Mouse (Mus musculus): ENCODE data around the gene Taar6.

Taar6 gene

DNA sequence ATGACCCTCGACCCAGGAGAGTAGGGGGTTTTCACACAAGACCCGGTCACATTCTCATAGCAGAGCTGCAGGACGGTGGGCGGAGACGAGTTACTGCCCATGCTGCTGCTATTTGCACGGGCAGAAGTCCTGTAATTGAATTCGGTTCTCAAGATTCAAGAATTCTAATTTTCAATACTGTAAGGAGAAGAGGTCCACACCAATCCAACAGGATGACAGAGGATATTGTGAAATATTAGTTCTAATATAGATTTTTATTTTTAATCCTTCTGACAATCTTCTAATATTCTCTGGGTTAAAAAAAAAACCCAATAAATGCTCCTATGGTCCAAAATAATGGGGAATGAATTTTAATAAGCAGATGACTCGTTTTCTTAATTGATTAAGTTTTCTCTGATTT, at the start of gene Taar6:
Taar6 (minus strand) TSS at position 101 of the 400 bp plus-strand sequence.
- no peak for DNase-seq

DNA sequence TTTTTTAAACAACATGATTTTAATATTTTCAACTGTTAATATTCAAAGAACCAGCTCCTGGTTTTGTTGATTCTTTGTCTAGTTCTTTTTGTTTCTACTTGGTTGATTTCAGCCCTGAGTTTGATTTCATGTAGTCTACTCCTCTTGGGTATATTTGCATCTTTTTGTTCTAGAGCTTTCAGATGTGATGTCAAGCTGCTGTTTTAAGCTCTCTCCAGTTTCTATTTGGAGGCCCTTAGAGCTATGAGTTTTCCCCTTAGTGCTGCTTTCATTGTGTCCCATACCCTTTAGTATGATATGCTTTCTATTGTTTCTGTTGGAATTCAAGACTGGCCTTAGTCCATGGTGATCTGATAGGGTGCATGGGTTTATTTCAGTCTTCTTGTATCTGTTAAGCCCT, 45.9 kb upstream of the Taar6 start:
- DNase-seq = no peak

DNA sequence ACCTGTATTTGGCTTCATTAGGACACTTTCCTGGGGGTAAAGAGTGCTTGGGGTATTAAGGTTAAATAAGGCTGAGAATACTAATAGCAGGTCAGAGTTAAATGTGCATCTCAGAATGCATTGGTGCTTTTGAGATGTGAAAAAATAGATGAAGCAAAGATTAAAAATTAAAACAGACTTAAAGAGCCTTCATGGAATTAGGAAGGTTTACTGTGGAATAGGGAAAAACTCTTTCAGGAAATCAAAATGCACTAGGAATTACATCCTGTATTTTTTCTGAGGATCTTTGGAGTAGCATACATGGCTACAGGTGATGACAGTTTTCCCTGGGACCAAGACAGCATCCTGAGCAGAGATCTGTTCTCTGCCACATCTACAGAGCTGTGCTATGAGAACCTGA, 41.5 kb upstream of the Taar6 start, which contains the start of gene Taar7d:
Taar7d (plus strand) TSS at position 301 of the 400 bp plus-strand sequence.
- DNase-seq = no peak

DNA sequence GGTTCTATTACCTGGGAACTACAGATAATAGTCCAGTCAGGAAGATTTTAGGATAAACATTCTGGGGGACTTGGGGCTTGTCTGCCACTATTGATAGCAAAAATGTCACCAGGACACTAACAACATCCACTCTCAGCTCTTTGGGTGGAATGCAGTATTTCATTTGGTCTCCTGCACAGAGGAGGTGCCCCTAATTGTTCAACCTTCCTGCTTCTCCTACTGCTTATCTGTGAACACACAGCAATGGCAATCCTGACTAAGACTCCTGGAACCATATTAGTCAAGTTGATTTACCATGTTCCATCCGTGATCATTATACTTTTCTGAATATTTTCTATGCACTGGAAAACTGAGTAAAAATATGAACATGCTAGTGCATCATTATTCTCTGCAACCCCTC, 22.7 kb upstream of the Taar6 start:
- no peak for DNase-seq

DNA sequence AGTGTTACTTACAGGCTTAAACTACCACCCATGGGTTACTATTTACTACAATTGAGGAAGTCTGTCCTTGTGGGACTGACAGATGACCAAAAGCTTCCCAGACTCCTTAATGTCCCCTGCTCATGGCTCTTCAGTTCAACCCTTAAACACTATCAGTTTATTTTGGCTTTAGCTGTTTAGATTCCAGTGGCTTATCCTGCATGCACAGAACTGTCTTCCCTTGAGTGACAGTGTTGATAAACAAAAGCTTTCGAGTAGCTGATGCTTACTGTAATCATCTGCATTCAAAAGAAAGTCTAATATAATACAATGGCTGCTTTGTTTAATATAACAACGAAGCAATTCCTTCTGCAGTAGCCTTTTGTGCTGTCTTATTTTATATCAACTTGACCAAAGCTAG, 21.6 kb upstream of the Taar6 start:
- DNase-seq = no peak

DNA sequence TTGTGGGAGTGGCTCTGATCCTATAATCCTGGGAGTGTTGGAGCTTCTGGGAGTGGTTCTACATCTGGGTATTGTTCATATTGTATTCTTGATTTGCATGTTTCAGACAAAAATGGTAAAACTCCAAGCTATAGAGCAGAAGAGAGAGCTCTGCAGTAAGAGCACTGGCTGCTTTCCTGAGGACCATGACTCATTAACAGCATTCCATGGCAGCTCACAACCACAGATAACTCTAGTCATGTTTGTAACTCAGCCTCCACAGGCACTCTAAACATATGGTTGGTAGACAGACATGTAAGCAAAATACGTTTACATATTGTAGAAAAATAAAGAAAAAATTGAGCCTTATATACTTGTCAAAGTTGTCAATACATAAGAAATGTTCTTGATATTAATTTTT, 21.0 kb upstream of the Taar6 start:
- DNase-seq = no peak

DNA sequence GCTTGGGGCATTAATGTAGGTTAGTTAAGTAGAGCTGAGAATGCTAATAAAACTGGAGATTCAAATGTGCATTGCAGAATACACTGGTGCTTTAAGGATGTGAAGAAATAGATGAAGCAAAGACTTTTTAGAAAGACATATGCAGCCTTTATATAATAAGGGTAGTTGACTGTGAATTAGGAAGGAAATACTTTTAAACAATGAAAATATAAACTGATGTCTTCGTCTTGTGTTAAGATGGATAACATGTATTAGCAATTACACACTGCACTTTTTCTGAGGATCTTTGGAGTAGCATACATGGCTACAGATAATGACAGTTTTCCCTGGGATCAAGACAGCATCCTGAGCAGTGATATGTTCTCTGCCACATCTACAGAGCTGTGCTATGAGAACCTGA, 14.2 kb upstream of the Taar6 start, which contains the start of gene Taar7b:
Taar7b (plus strand) TSS at position 301 of the 400 bp plus-strand sequence.
- DNase-seq = no peak

DNA sequence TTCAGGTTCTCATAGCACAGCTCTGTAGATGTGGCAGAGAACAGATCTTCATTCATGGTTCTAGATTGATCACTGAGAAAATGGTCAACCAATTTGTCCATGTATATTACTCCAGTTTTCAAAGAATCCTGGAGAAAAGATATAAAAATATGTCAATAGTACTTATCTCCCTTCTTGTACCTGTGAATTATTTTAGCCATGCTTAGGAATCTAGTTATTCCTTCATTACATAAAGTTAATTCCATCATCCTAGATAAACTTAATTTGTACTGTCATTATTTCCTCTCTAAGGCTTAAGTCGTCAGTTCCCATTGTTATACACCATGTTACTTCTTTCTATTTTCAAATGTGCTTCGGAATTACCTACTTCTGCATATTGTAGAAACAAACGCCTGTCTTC, 7.9 kb upstream of the Taar6 start, which contains the start of gene Taar7a:
Taar7a (minus strand) TSS at position 101 of the 400 bp plus-strand sequence.
- DNase-seq = no peak

DNA sequence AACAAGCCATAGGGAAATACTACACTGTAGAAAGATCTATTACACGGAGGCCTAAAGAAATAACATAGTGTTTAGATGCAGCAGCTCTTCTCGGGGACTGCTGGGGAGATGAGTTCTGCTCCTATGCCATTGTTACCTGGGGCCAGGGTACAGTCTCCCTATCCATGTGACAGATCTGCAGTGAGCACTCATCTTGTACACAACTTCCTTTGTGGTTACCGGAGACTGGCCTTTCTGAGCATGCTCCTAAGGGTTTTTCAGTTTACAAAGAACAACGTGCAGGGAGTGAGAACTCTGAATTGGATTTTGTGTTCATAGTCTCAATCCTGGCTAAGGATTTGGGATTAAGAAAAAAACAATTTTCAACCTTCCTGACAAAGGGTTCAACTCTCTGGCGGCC, 973 bp upstream of the Taar6 start:
- no peak for DNase-seq

DNA sequence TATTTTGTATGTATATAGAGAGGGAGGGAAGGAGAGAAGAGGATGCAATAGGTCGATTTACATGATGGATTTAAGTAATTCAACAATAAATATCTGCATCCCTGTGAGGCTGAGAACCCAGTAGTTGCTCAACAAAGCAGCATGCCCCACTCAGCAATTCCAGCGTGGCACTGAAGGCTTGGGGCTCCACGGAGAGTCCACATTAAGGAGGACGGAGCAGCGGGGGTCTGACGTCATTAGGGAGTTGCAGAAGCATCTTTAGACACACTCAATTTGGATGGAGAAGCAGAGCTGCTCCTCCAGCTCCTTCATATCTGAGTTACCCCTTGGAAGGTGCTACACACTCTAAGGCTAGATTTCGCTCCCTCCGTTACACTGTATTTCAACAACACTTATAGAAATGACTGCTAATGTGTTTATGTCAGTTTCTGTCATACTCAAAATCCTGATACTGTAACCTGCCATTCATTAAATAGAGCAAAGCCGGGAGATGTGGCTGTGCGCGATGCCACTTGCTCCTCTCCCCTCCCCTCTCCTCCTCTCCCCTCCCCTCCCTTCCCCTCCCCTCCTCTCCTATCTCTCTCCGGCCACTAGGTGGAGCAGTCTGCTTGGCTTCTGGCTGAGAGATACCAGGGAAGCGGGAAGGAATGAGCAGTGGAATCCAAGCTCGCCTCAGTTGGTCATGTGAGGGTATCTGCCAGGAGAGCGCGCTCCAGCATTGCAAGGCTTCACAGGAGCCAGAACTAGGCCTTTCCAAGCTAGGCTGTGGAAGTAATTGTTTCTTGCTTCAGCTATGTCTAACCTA, 6.3 kb downstream of the Taar6 start:
- peak; percentile 83 for DNase-seq

DNA sequence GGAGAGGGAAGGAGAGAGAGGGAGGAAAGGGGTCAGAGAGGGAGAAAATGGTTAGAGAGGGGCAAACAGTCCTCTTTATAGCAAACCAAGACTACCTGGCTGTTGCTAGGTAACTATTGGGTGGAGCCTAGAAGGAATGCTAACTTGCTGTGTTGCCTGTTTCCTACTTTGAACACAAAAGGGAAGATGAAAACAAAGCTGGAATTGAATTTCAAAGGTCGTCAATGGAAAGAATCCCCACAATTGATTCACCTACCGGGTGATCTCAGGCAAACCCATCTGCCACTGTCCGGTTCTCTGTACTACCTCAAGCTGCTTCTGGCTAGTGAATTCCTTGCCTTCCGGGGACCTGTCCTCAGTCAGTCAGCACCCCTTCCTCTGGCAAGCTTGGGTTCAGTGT, 7.5 kb downstream of the Taar6 start:
- DNase-seq = no peak

DNA sequence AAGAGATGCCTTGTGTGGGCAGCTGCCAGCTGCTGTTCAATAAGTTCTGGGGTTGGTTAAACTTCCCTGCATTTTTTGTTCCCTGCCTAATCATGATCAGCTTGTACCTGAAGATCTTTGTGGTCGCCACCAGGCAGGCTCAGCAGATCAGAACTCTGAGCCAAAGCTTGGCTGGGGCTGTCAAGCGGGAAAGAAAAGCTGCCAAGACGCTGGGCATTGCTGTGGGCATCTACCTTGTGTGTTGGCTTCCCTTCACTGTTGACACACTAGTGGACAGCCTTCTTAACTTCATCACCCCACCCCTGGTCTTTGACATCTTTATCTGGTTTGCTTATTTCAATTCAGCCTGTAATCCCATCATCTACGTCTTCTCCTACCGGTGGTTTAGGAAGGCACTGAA, 14.2 kb downstream of the Taar6 start:
- no peak for DNase-seq

DNA sequence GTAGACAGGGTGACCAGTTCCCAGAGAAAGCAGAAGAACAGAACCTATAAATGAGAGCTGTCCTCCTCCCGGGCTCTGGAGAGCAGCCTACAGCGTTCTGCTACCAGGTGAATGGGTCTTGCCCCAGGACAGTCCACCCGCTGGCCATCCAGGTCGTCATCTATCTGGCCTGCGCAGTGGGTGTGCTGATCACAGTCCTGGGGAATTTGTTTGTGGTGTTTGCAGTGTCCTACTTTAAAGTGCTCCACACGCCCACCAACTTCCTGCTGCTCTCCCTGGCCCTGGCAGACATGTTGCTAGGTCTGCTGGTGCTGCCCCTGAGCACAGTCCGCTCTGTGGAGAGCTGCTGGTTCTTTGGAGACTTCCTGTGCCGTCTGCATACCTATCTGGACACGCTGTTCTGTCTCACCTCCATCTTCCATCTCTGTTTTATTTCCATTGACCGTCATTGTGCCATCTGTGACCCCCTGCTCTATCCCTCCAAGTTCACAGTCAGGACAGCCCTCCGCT, 14.7 kb downstream of the Taar6 start, which contains the start of gene Taar5:
Taar5 (plus strand) TSS at position 51 of the 510 bp plus-strand sequence.
- no peak for DNase-seq

DNA sequence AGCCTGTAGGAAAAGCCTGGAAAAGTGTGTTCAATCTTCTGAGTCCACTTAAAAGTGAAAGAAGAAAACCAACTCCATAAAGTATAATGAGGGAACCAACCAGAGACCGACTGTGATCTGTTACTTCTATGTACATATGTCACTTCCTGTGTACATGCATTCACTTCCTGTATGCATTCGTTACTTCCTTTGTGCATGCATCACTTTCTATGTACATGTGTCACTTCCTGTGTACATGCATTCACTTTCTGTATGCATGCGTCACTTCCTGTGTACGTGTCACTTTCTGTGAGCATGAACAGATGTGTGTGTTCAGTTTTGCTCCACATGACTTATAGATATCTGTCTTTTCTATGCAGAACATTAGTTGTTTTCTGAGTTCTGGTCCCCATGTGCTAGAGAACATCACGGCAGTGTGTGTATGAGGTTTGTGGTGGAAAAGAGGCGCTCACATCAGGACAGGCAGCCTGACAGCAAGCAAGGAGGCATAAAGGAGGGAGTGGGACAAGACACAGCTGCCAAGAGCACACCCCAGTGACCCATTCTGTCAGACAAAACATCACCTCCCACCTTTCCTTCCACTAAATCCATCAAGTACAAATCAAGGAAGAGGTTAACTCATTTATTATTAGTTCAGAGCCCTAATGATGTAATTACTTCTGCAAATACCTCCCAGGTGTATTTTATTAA, 20.4 kb downstream of the Taar6 start:
- DNase-seq = no peak

DNA sequence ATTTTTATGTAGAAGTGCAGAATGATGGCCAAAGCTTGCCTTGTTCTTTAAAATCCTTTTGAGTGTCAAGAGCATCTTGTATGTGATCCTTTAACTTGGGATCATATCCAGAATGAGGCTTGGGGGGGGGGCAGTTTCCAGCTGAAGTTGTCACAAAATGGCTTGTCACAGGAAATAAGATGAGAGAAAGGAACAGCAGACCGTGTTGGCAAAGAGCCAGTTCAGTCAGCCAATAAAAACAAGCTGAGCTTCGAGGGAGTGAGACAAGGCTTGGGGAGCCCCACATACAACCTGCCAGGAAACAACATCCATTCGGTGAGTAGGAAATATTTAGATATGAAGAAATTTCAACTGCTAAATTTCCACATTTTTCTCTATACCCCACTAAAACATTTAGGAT, 22.0 kb downstream of the Taar6 start:
- DNase-seq = peak; percentile 25

DNA sequence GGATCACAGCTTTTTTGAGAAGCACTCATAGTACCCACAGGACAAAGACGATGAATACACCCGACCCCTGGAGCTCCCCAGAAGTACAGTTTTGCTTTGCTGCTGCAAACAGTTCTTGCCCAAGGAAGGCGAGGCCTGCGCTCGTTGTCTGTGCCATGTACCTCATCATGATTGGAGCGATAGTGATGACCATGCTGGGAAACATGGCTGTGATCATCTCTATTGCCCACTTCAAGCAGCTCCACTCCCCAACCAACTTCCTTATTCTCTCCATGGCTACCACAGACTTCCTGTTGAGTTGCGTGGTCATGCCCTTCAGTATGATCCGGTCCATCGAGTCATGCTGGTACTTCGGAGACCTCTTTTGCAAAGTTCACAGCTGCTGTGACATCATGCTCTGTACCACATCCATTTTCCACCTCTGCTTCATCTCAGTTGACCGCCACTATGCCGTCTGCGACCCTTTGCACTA, 25.0 kb downstream of the Taar6 start, which contains the start of gene Taar4:
Taar4 (plus strand) TSS at position 51 of the 472 bp plus-strand sequence.
- no peak for DNase-seq

DNA sequence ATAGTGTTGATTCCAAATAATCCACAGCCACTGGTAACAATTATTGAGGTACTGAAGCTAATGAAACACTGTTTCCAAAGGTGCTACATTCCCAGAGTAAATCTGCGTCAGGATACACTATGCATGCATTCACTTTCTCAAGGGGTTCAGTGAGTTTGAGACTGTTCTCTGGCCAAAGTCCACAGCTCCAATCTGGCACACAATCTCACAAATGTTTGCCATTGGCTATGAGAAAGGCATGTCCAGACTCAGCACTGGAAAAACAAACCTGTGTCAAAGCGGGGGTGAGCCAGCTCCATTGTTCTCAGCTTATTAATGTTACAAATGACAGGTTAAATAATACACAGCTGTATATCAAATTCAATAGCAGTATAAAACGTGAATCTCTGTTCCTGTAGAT, 26.4 kb downstream of the Taar6 start:
- DNase-seq = peak; percentile 65

DNA sequence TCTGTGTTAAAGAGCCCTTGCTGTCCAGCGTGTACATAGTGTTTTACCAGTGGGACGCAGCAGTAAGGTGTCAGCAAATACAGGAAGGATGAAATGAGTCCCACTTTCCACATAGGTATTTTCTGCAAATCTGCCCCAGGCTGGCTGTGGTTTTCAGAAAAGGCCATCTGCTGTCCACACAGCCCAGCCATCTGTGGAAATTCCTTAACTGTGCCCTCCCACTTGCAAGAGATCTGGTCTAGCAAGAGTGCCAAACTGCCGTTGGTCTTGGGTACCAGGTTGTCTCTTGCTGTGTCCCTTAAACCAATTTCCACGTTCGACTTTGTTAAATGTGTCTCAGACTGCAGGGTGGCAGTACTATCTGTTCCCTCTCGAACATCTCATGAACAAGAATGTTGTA, 33.7 kb downstream of the Taar6 start:
- DNase-seq = no peak

DNA sequence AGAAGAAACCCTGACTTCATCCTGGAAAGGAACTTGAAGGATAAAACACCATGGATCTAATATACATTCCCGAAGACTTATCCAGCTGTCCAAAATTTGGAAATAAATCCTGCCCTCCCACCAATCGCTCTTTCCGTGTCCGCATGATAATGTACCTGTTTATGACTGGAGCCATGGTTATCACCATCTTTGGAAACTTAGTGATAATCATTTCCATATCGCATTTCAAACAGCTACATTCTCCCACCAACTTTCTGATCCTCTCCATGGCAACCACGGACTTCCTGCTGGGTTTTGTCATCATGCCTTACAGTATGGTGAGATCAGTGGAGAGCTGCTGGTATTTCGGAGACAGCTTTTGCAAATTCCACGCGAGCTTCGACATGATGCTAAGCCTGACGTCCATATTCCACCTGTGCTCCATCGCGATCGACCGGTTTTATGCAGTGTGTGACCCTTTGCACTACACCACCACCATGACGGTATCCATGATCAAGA, 35.9 kb downstream of the Taar6 start, which contains the start of gene Taar3:
Taar3 (plus strand) TSS at position 51 of the 498 bp plus-strand sequence.
- no peak for DNase-seq

DNA sequence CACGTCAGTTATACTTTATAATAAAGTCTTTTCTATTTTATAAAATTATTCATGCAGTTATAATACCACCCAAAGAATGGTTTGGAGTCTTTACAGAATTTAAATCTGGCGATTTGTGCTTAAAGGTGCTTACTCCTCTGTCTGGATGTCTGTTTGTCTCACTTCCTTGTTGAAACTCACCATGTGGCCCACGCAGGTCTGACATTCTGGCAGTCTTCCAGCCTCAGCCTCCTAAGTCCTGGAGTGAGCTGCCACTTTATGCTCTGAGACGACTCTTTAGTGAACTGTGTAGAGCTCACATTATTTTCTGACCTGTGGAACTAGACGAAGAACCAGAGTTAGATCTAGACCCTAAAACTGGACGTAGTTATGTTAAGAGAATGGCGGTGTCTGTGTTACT, 37.4 kb downstream of the Taar6 start:
- DNase-seq = no peak

DNA sequence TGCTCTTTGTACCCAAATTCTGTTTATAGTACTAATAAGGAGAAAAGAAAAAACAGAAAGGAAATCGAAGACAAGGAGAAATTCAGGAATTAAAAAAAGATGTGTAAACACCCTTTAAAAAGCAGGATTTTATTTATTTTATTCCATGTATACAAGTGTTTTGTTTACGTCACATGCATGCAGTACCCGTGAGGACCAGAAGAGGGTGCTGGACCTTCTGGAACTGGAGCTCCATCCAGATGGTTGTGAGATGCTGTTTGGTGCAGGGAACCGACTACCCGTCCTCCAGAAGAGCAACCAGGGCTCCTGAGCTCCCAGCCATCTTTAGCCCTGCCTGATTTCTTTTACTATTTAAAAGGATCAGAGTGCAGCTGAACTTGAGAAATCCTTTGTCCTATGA, 43.0 kb downstream of the Taar6 start:
- no peak for DNase-seq

DNA sequence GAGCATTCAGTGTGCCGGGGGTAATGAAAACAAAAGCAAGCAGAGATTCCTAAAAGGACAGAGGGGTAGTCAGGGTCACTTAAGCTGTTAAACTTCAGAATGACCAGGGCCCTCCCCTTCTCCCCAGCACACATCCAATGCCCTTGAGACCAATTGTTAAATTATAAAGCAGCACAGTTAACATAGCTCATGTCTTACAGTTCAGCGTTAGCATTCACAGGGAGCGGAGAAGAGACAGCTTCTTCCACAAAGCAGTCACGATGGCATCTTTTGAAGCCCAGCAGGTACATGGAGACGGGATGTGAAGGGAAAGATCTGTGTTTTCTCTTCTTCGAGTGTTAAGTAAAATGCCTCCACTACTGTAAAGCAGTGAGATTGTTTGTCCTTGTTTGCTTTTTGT, 47.1 kb downstream of the Taar6 start, which contains the start of gene Taar2:
Taar2 (plus strand) TSS at position 261 of the 400 bp plus-strand sequence.
- no peak for DNase-seq

DNA sequence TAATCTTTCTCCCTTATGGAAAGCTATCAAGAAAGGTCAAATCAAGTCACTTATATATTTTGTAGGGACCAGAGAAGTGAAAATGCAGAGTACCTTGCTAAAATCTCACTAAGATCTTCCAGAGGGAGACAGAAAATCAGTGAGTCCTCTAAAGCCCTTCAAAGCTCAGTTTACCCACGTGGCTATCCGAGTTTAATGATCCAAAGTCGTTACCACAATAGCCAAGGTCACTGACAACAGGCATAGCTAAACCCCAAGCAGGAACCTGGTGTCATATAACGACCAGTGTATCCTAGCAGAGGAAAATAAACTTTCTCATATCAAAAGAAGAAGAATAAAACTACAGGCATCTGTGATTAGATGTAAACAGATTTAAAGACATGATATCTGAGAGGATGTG, 47.8 kb downstream of the Taar6 start:
- DNase-seq = no peak
